Mouse (Mus musculus) cerebellum, adult 8-10 months (tissue): ENCODE measurements around the gene Ptprcap.
A peak's percentile ranks its signal among the peaks of the same experiment; 100 is the strongest.
"Not testable (repeated sequence)": the region's sequence is repeated elsewhere in the genome, so short reads cannot be mapped to it uniquely, and the experiment has no call there.

Experiments
- DNase-seq: peaks from one replicate; pipeline ENCODE4 v3.0.0; 2022

The Ptprcap gene

DNA sequence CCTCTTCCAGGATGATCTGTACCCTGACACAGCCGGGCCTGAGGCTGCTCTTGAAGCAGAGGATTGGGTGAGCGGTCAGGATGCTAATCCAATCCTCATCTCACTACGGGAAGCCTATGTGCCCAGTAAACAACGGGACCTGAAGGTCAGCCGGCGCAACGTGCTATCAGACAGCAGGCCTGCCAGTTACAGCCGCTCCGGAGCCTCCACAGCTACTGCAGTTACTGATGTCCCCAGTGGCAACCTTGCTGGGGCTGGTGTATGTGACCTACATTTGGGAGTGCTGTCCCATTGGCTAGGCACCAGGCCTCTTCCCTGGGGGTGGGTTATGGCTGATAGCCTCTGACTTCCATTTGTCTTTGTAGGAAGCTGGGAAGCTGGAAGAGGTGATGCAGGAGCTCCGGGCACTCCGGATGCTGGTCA lies at the start of gene Ptprcap:
Gene Ptprcap (plus strand): TSS at position 373 of the 423 bp plus-strand sequence.
- DNase-seq = peak; percentile 67

DNA sequence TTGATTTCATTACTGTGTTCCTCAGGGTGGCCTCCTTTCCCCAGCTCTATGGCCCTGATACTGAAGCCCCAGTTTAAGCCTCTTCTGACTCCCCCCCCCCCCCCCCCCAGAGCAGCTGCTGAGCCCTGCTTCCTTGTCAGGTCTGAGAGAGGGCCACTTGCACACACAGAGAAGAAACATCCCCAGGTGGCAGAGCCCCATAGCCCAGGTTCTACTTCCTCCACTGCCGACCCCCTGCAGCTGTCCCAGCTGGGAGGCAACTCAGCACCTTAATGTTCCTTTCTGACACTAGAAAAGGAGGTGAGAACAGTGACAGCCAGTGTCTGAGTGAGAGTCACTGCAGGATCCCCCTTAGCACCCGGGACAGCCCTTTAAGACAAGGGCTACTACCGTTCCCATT lies 49.6 kb upstream of the Ptprcap start:
- DNase-seq = no peak

DNA sequence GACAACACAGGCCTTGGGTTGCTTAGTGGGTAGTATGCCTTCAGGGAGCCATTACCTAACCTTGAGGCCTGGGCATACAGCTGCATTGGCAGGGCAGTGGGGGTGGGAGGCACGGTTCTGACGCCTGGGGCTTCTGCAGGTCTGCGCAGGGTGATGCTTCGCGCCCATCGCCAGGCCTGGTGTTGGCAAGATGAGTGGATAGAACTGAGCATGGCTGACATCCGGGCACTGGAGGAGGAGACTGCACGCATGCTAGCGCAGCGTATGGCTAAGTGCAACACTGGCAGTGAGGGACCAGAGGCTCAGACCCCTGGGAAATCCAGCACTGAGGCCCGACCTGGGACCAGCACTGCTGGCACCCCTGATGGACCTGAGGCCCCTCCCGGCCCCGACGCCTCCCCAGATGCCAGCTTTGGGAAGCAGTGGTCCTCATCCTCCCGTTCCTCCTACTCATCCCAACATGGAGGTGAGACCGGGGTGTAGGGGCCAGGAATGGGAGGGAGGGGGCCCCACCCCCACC lies 48.7 kb upstream of the Ptprcap start:
- DNase-seq = no peak

DNA sequence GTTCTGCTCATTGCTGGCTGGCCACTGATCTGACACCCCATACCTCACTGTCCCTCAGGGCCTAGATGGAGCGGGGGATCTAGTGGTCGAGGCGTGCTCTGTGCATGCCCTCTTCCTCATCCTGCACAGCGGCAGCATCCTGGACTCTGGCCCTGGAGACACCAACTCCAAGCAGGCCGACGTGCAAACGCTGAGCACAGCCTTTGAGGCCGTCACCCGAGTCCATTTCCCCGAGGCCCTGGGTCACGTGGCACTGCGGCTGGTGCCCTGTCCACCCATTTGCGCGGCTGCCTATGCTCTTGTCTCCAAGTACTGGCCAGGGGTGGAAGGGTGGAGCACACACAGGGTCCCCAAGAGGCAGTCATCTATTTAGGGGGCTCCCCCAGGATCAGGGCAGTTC lies 46.8 kb upstream of the Ptprcap start:
- no peak for DNase-seq

DNA sequence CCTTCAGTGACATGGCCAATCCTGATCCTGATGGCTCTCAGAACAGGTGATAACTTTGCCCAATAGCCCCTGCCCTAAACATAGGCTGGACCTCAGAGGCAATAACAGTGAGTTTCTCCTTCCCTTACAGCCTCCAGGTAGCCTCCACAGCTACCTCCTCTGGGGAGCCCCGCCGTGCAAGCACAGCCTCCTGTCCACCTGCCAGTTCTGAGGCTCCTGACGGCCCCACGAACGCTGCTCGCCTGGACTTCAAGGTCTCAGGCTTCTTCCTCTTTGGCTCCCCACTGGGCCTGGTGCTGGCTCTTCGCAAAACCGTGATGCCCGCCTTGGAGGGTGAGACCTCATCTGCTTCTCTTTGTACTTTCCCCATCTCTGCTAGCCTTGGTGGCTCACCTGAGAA lies 44.9 kb upstream of the Ptprcap start:
- DNase-seq = no peak

DNA sequence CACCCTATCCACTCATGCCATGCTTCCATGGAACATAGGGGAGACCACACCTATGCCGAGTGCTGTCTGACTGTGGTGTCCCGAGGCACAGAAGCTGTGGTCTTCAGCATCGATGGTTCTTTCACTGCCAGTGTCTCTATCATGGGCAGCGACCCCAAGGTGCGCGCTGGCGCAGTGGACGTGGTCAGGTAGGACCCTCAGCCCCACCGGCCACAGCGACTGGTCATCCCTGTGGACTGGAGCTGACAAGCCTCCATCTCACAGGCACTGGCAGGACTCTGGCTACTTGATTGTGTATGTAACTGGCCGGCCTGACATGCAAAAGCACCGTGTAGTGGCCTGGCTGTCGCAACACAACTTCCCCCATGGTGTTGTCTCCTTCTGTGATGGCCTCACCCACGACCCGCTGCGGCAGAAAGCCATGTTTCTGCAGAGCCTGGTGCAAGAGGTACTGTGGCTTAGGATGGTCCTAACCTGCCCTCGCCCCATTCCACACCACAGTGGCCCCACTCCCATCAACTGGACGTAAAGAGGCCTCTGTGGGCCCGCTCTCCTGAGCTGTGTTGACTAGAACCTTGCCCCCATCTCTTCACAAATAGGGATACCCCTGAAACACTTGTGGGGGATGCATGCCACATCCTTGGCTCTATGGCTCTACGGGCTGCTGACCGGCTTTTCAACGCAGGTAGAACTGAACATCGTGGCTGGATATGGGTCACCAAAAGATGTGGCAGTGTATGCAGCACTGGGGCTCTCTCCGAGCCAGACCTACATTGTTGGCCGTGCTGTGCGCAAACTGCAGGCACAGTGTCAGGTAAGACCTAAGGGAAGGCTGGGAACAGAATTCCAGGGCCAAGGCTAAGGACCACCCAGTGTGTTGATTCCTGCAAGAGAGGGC lies 41.1 kb upstream of the Ptprcap start:
- DNase-seq = no peak

DNA sequence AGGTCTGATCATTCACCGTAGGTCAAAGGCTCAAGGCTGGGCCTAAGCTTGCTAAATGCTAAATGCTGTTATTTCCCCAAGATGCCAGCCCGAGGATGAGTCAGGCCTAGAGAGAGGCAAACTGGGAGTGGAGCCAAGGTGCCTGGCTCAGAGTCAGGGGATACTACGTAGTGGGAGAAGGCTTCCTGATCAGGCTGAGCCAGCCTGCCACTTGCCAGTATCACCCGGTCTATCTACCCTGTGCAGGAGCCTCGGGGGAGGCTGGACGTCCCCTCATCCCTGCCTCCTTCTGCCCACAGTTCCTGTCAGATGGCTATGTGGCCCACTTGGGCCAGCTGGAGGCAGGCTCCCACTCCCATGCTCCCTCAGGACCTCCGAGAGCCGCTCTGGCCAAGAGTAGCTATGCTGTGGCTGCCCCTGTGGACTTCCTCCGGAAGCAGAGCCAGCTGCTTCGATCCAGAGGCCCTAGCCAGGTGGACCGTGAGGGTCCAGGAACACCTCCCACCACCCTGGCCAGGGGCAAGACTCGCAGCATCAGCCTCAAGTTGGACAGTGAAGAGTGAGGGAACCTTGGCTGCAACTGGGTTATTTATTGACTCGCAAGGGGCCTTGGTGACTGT lies 40.1 kb upstream of the Ptprcap start:
- peak; percentile 97 for DNase-seq

DNA sequence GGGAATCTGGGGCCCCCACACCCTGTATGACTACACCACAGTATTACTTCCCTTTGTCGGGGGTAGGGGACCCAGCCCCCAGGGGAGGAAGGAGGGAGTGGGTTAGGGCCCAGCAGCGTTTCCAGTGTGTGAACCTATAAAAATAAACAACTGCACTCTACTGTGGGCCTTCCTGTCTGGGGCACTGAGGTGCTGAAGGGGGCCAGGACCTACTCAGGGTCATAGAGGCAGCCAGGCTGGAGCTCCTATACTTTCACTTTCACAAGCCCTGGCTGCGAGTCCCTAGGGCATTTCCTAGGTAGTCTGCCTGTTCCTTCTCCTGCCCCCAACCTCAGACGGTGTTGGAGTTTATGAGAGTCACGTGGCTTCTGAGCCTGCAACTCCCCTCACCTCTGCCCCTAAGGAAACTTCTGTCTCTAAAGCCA lies 39.6 kb upstream of the Ptprcap start:
- DNase-seq = no peak

DNA sequence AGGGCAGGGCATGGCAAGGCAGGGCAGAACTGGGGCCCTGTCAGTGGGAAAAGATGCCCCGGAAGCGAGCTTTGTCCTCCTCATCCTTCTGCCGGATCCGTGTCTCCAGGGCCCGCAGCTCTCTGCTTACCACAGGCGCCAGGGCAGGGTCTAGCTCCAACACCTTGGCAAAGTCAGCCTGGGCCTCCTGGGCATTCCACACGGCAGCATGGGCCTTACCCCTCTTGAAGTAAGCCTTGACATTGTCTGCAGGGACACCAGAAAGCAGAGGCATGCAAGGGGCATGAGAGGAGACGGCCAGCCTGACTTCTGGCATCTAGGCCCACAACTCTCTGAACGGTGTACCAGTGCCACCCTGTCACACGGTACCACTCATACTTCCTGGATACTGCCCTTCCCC lies 38.9 kb upstream of the Ptprcap start:
- DNase-seq = no peak

DNA sequence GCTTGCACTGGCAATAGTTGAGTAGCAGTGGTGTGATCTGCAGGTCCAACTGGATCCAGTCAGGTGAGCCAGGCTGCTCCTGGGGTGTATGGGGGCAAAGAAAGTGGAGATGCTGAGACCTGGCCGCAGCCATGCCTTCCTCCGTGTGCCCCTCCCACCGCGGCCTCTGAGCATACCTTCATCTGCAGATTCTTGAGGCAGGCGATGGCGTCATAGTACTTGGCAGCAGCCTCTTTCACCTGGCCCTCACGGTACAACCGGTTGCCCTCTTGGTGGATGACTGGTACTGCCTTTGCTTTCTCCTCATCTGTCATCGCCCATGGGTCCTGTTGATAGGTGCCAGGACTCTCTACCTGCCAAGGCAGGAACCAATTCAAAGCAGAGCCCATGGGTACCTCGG lies 38.3 kb upstream of the Ptprcap start:
- DNase-seq = no peak

DNA sequence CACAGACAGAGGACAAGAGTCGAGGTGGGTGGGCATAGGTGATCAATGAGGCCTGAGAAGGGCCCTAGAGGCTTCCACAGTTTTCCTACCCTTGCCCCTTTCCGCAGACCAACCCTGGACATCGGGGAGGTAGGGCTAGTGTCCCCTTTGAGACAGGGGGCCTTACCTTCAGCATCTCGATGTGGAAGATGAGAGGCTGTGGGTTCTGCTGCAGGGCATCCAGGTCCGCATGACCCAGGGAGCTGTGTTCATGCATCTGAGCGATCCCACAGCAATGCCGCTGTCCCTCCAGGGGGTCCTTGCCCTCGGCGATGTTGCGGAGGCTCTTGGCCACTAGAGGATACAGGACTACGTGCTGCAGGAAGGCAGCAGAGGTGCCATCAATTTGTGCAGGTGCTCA lies 37.6 kb upstream of the Ptprcap start:
- DNase-seq = no peak

DNA sequence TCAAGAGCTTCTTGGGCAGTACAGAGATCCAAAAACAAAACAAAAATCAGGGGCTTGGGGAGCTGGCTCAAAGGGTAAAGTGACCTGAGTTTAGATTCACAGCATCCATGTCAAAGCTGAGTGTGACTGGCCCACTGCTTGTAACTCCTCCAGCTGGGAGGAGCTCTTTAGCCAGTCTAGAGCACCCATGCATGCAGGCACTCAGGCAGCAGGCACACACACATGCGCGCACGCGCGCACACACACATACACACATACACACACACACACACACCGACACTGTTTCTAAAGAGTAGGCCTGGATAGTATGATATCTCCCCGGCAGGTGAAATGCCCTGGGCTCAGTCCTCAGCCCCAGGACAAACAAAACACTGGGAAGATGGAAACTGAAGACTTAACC lies 36.4 kb upstream of the Ptprcap start:
- DNase-seq = no peak

DNA sequence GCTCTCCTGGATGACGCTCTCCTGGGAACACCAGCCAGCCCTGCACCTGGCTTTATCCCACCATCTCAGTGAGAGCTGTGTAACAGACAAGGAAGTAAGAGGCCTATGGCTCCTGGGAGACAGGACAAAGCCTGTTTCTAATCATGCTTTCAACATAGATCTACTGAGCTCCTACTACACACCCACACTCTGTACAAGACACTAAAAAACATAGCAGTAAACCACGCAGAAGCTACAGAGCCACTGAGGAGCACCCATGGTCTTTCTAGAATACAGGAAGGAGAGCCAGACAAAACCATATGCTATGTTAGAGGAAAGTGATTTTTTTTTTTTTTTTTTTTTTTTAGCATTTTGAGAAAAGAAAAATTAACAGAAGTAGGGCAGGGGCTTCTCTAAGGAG lies 35.1 kb upstream of the Ptprcap start:
- no peak for DNase-seq

DNA sequence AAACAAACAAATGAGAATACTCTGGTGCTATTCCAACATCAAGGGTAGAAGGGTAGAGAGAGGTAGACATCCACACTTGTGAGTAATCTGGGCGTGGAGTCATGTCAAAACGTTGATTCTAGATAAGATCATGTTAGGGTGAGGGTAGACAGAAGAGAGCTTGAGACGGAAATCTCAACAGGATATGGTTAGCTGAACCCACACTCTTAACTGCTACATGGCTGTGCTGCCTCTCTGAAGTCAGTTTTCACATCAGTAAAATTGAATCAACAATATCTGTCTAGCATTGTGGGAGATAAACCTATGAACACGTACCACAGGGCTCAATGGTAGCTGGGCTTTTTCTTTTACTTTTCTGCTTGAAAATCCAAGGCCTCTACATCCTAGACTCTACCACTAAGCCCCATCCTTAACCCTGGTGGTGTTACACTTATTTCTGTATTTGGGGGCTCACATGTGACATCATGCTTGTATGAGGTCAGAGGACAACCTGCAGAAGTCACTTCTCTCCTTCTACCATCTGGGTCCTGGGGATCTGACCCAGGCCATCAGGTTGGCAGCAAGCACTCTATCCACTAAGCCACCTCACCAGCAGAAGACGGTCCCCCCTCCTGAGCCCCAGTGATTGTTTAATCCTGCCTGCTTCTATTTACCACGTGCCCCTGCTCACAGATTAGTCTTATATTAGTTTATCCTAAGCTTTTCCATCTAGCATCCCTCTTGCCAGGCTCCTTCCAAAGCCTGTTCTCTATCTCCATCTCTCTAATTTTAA lies 33.5 kb upstream of the Ptprcap start:
- DNase-seq = no peak

DNA sequence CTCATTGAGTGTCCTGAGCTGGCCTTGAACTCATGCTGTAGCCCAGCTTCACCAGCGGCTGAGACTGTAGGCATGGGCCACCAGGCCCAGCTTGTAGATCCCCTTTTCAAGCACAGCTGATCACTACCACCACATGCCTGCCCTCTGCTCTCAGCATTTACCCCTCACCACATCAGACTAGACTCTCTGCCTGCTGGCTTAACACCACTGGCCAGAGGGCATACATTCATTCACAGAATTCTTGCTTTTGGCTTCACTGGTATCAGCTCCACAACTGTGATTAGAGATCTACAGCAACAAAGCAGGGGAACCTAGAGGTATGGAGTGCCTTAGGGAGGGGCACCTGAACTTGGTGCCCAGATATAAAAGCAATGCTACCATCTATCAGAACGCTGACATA lies 32.9 kb upstream of the Ptprcap start:
- DNase-seq = no peak

DNA sequence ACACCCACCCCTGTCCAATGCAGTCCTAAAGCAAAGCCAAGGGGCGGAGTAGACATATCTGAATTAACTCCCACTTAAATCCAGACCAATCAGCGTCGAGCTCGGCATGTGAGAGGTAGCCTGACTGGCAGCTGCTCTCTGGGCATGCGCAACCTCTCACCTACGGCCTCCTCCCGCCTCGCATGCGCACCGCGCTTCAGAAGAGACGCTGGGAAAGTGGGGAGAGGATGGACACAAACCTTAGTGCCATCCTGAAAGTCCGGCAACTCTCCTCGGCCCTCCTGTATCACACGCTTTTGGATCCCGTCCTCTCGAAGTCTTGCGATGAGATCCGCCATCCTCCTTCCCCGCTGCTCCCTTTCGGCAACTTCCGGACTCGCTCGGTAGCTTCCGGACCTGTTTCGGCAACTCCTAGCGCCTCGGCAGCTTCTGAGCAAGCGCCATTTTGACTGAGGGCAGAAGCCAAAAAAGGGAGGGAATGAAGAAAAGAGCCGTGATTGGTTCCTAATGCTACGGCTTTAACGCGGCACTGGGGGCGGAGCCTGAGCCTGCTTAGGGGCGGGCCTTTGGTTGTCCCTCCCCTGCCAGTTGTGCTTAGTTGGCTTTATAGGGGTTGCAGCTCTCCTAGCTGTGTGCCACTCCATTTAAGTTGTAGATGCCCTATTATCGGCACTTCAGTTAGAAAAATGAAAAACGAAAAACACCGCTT lies 32.2 kb upstream of the Ptprcap start:
- peak; percentile 98 for DNase-seq

DNA sequence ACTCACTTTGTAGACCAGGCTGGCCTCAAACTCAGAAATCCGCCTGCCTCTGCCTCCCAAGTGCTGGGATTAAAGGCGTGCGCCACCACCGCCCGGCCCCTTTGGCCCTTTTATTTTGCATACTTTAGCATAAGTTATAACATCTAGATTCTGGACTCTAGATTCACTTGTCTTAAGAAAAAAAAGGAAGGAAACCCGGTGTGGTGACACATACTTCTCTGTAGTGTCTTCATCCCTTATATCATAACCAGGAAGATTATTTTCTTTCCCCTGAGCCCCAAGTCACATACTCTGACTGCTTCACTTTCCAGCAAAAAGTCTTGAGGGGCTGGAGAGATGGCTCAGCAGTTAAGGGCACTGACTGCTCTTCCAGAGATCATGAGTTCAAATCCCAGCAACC lies 31.5 kb upstream of the Ptprcap start:
- DNase-seq = not testable (repeated sequence)

DNA sequence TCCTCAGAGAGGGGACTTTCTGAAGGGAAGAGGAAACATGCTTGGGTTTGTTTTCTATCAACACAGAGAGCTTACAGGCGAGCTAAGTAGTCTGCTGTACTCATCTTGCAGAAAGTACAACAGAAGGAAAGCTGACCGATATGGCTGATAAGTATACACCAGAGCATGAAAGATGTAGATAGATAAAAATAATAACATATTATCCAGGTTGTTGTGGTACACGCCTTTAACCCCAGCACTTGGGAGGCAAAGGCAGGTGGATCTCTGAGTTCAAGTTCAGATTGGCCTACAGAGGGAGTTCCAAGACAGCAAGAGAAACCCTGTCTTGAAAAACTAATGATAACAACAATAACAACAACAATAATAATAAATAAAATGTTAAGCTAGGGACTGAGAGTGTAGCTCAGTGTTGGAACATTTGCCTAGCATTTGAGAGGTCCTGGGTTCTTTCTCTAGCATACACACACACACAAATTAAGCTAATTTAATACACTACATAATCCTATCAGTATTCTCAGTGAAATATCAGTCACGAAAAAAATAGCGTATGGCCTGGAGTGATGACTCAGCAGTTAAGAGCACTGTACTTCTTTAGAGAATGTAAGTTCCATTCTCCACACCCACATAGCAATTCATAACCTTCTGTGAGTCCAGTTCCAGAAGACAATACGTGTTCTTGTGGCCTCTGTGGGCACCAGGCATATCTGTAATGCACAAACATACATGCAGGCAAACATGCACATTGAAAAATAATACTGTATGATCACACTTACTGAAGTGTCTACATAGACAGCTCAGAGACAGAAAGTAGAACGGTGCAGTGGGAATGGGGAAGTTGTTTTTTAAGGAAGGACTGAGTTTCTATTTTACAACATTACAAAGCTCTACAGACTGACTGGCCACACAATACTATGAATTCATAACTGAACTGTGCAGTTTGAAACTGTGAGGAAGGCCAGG lies 30.7 kb upstream of the Ptprcap start:
- DNase-seq = no peak

DNA sequence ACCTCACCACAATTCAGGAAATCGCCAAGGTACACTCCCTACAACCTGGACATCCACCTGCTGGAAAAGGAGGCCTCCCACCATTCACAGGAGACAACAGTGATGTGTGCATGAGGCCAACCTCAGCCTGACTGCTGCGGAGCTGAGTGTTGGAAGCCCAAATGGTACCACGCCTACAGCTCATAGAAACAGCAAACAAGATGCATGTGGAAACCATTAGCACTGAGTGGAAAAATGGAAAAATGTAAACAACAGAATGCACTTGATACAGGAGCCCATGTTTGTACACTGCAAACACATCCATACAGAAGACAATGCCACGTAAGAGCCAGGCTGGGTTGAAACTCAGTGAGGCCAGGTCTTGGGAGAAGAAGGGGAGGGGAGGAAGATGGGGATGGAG lies 29.0 kb upstream of the Ptprcap start:
- DNase-seq = no peak

DNA sequence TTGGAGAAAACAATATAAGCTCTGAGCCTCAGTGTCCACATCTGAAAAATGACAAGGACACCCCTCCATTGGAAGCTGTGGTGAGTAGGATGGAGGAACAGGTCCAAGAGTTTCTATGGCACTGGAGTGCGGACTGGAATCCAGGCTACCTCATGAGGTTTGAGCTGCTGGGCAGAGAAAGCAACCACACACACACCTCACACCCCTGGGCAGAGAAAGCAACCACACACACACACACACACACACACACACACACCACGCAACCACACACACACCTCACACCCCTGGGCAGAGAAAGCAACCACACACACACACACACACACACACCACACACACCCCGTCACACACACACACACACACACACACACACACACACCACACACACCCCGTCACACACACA lies 28.1 kb upstream of the Ptprcap start:
- not testable (repeated sequence) for DNase-seq
